Mouse (Mus musculus): ENCODE data around the gene Mef2a. TPM values are rescaled to one million over a fixed set of nuclear protein-coding genes. Genes with fewer than 3 reads are reported as not detected.

The Mef2a gene
- 36.3 and 41.0 TPM in 2 replicates for polyA plus RNA-seq (2015; fragmentation: Nextera tagmentation; extraction: Ambion mirVana)

DNA sequence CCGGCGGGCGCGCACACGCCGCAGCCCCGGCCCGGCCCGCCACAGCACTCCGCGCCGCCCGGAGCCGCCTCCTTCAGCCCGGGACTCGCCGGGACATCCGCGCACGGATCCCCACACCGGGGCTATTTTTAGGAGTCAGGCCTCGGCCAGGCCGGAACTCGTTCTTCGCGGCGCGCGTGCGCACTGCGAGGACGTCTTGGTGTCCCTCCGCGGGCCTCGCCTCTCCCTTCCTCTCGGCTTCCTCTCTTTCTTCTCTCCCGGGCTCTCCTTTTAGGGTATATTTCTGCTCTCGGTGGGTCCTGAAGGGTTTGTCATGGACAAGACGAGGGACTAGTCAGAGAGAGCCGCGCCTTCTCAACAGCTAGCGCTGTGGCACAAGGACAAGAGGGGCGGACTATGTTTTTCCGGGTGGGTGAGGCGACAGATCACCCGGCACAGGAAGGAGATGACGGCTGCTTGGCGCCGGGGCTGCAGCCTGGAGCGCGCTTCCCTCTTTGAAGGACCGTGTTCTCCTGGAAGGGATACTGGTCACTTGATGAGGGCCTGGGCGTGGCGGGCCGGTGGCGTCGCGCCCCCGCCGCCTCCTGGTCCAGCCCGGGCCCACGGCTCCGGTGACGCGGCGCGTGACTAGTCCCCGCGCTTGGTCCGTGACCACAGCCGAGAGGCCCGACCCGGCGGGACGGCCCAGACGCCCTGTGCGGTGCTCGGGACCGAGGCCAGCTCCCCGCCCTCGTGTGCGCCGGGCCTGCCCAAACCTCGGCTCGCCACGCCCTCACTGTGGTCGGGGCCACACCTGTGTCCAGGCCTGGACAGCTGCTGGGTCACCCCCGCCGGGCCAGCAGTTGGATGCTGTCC lies at the start of gene Mef2a:
TSS of gene Mef2a (minus strand) at position 130 of the 855 bp plus-strand sequence.
- WGBS: under 1% methylated on average over 89 of the region's 89 CpGs
- no peaks in the 10 kb centered on the region for H3K9me3 ChIP-seq
- peak within 1 kb of the TSS; percentile 99 for H3K9ac ChIP-seq
- peak within 1 kb of the TSS; percentile 98 for H3K4me2 ChIP-seq
- H3K4me3 ChIP-seq: peak within 1 kb of the TSS; percentile 78
- peak; percentile 95 for ATAC-seq (replicated peaks)
- H3K36me3 ChIP-seq (replicated peaks): no peaks in the 10 kb centered on the region
- H3K27me3 ChIP-seq (replicated peaks): no peaks in the 10 kb centered on the region
- H3K4me1 ChIP-seq: peaks cover 15% of the 10 kb centered on the region
- H3K27ac ChIP-seq: peak within 1 kb of the TSS; percentile 100

DNA sequence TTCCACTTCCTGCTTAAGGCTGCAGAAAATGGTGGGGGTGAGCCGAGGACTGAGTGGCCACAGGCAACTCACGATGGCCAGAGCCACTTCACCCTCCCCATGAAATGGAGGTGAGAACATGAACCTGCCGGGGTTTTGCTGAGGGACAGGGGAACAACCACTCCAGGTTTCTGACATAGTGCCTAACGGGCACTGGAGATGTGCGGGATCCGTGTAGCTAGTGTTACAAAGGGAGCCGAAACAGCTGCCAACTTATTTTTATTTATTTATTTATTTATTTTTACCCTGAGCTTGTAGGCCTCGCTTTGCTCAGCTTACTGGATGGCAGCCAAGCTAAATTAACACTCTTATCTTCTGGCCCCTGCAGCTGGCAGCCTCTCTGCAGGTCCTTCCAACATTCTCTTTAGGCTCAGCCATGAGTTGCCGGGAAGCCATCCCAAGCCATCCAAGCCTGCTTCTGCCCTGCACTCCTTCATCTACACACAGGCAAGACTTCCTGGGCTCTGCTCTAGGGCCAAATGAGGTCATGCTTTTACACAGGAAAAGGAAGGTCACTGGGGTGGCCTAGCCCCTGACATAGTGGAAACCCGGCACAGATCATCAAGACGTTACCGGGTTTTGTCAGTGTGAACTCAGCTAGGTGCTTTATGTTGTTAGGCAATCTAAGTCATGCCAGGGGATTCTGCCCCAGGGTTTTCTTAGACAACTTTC lies 49.0 kb upstream of the Mef2a start:
- peak; percentile 75; the same call in 1 of the 2 replicates for ATAC-seq (replicated peaks)
- H3K9ac ChIP-seq: no peak overlapping the region
- H3K36me3 ChIP-seq (replicated peaks): no peaks in the 10 kb centered on the region
- 56% methylated on average over 12 of the region's 12 CpGs for whole genome bisulfite sequencing
- H3K27ac ChIP-seq: peak overlapping the region; percentile 36
- no peaks in the 10 kb centered on the region for H3K9me3 ChIP-seq
- H3K4me1 ChIP-seq: 0 out of 2 replicates have a peak, but pooled peaks cover 4% of the 10 kb centered on the region
- no peak overlapping the region for H3K4me3 ChIP-seq
- H3K4me2 ChIP-seq: no peak overlapping the region
- no peaks in the 10 kb centered on the region for H3K27me3 ChIP-seq (replicated peaks)

DNA sequence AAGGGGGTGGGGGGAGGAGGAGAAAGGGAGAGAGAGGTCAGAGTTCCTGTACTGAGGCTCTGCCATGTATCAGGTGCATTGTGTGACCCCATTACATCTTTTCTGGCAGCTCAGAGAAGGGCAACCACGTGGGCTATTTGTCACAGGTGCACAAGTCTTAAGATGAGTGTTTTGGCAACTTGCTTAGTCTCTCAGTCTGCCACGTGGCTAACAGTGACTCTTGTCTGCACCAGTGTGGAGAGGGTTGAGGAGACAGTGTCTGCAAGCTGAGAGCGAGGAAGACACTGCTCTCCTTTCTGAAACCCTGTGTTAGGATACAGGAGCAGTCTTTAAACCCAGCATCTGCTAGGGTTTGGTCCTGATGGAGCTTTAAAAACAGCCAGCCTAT lies 48.4 kb upstream of the Mef2a start:
- Histone ChIP-seq H3K4me1 (0 out of 2 replicates have a peak, but pooled peaks cover 4% of the 10 kb centered on the region), H3K36me3 (replicated peaks) (no peaks in the 10 kb centered on the region), H3K9ac (no peak overlapping the region), H3K27ac (peak overlapping the region; percentile 14), H3K9me3 (no peaks in the 10 kb centered on the region), H3K4me2 (no peak overlapping the region), H3K27me3 (replicated peaks) (no peaks in the 10 kb centered on the region), H3K4me3 (no peak overlapping the region)
- WGBS: 70% methylated on average over 3 of the region's 3 CpGs
- peak; percentile 65; the same call in 1 of the 2 replicates for ATAC-seq (replicated peaks)

GRCm38 (mm10) chr7:67419591-67420314 lies 47.1 kb upstream of the Mef2a start:
- WGBS: 88% methylated on average over 17 of the region's 17 CpGs
- no peaks in the 10 kb centered on the region for H3K27me3 ChIP-seq (replicated peaks)
- H3K4me1 ChIP-seq: 0 out of 2 replicates have a peak, but pooled peaks cover 4% of the 10 kb centered on the region
- no peaks in the 10 kb centered on the region for H3K9me3 ChIP-seq
- no peak overlapping the region for H3K4me2 ChIP-seq
- no peaks in the 10 kb centered on the region for H3K36me3 ChIP-seq (replicated peaks)
- H3K27ac ChIP-seq: no peak overlapping the region
- no peak overlapping the region for H3K9ac ChIP-seq
- H3K4me3 ChIP-seq: no peak overlapping the region
- no peak for ATAC-seq (replicated peaks)

GRCm38 (mm10) chr7:67418122-67418521 lies 45.5 kb upstream of the Mef2a start:
- H3K4me2 ChIP-seq: no peak overlapping the region
- H3K27ac ChIP-seq: no peak overlapping the region
- H3K9me3 ChIP-seq: no peaks in the 10 kb centered on the region
- 0 out of 2 replicates have a peak, but pooled peaks cover 4% of the 10 kb centered on the region for H3K4me1 ChIP-seq
- 92% methylated on average over 5 of the region's 5 CpGs for WGBS
- ATAC-seq (replicated peaks): no peak
- no peaks in the 10 kb centered on the region for H3K27me3 ChIP-seq (replicated peaks)
- no peaks in the 10 kb centered on the region for H3K36me3 ChIP-seq (replicated peaks)
- H3K4me3 ChIP-seq: no peak overlapping the region
- no peak overlapping the region for H3K9ac ChIP-seq

GRCm38 (mm10) chr7:67414766-67415165 lies 42.1 kb upstream of the Mef2a start:
- Histone ChIP-seq H3K4me1 (no peaks in the 10 kb centered on the region), H3K4me3 (no peak overlapping the region), H3K27ac (no peak overlapping the region), H3K9me3 (no peaks in the 10 kb centered on the region), H3K36me3 (replicated peaks) (no peaks in the 10 kb centered on the region), H3K4me2 (no peak overlapping the region), H3K9ac (no peak overlapping the region), H3K27me3 (replicated peaks) (no peaks in the 10 kb centered on the region)
- no peak for ATAC-seq (replicated peaks)
- WGBS: 69% methylated on average over 8 of the region's 8 CpGs

DNA sequence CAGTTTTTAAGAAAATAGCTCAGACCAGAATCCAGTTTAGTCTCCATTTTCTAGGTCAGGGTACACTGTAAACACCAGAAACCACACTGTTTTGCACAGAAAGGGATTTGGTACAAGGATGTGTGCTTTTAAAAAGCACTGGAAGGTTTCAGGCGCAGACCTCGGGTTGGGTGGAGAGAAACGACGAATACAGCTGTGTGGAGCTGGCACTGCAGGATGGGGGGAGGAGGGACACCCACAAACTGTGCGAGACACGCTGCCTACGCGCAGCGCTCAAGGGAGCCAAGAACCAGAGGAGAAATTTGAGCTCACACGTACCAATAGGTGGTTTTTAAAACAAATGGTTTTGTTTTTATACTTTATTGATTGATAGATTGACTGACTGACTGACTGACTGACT lies 40.0 kb upstream of the Mef2a start:
- Histone ChIP-seq H3K4me2 (no peak overlapping the region), H3K36me3 (replicated peaks) (no peaks in the 10 kb centered on the region), H3K9me3 (no peaks in the 10 kb centered on the region), H3K9ac (no peak overlapping the region), H3K4me3 (no peak overlapping the region), H3K27me3 (replicated peaks) (no peaks in the 10 kb centered on the region), H3K27ac (no peak overlapping the region), H3K4me1 (no peaks in the 10 kb centered on the region)
- WGBS: 85% methylated on average over 10 of the region's 10 CpGs
- no peak for ATAC-seq (replicated peaks)

GRCm38 (mm10) chr7:67407019-67407418 lies 34.4 kb upstream of the Mef2a start:
- H3K27ac ChIP-seq: no peak overlapping the region
- no peaks in the 10 kb centered on the region for H3K9me3 ChIP-seq
- H3K4me3 ChIP-seq: no peak overlapping the region
- H3K27me3 ChIP-seq (replicated peaks): no peaks in the 10 kb centered on the region
- H3K4me1 ChIP-seq: no peaks in the 10 kb centered on the region
- no peak for ATAC-seq (replicated peaks)
- WGBS: 85% methylated on average over 2 of the region's 2 CpGs
- H3K4me2 ChIP-seq: no peak overlapping the region
- no peaks in the 10 kb centered on the region for H3K36me3 ChIP-seq (replicated peaks)
- no peak overlapping the region for H3K9ac ChIP-seq

DNA sequence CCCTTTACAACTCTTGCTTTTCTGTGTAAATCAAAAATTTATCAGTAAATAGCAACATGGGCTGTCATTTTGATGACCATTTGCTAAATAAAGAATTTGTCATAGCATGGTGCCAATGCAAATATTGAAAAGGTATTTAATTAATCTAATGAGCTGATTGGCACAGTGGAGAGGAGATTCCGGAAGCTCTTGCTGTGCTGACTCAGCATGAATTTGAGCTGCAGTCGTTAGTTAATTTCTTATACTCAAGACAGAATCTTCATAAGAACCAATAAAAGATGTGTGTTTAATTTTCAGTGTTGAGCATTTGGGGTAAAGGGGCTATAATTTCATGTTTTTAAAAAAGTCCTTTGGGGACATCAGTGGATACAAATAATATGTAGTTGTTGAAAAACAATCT lies 31.5 kb upstream of the Mef2a start:
- Histone ChIP-seq H3K4me3 (no peak overlapping the region), H3K9ac (no peak overlapping the region), H3K4me2 (no peak overlapping the region), H3K36me3 (replicated peaks) (no peaks in the 10 kb centered on the region), H3K27ac (no peak overlapping the region), H3K9me3 (no peaks in the 10 kb centered on the region), H3K4me1 (no peaks in the 10 kb centered on the region), H3K27me3 (replicated peaks) (no peaks in the 10 kb centered on the region)
- ATAC-seq (replicated peaks): no peak
- WGBS: 78% methylated on average over 2 of the region's 2 CpGs

GRCm38 (mm10) chr7:67402353-67402752 lies 29.7 kb upstream of the Mef2a start:
- no peaks in the 10 kb centered on the region for H3K4me1 ChIP-seq
- no peak overlapping the region for H3K27ac ChIP-seq
- H3K36me3 ChIP-seq (replicated peaks): no peaks in the 10 kb centered on the region
- H3K9ac ChIP-seq: no peak overlapping the region
- no peaks in the 10 kb centered on the region for H3K27me3 ChIP-seq (replicated peaks)
- 67% methylated on average over 7 of the region's 7 CpGs for WGBS
- no peak overlapping the region for H3K4me2 ChIP-seq
- no peaks in the 10 kb centered on the region for H3K9me3 ChIP-seq
- no peak overlapping the region for H3K4me3 ChIP-seq
- no peak for ATAC-seq (replicated peaks)

- ATAC-seq (replicated peaks): no peak
- Histone ChIP-seq H3K9ac (no peak overlapping the region), H3K4me1 (no peaks in the 10 kb centered on the region), H3K27me3 (replicated peaks) (no peaks in the 10 kb centered on the region), H3K36me3 (replicated peaks) (no peaks in the 10 kb centered on the region), H3K9me3 (no peaks in the 10 kb centered on the region), H3K4me3 (no peak overlapping the region), H3K27ac (no peak overlapping the region), H3K4me2 (no peak overlapping the region)
- WGBS: 55% methylated on average over 5 of the region's 5 CpGs
Observed at GRCm38 (mm10) chr7:67401379-67401778, 28.7 kb upstream of the Mef2a start.

DNA sequence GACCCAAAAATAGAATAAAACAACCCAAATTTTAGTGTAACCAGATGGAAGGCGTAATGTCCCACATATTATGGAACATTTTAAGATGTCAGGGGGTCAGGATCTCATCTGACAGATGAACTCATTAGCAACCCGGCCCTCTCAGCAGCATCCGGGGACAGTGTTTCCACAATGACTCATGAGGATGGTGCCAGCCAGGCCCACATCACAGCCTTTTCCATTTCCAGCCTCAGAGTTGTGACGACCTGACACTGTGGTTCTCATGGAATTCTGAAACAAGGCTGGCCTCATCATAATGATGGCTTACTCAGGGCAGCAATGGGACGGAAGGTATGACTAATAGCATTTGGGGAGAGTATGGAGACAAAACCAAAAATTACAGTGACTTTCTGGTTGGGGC lies 18.1 kb upstream of the Mef2a start:
- no peak for ATAC-seq (replicated peaks)
- H3K9me3 ChIP-seq: no peaks in the 10 kb centered on the region
- WGBS: 79% methylated on average over 5 of the region's 5 CpGs

More for the DNA sequence above, 18.1 kb upstream of the Mef2a start:
- Histone ChIP-seq H3K4me1 (no peaks in the 10 kb centered on the region), H3K27me3 (replicated peaks) (no peaks in the 10 kb centered on the region), H3K9ac (no peak overlapping the region), H3K27ac (no peak overlapping the region), H3K36me3 (replicated peaks) (no peaks in the 10 kb centered on the region), H3K4me2 (no peak overlapping the region), H3K4me3 (no peak overlapping the region)

Measured in midbrain, embryonic 15.5 days (tissue).